Mouse (Mus musculus): Measurements from ENCODE around the gene Samd7. TPM values are rescaled to one million over a fixed set of nuclear protein-coding genes. Genes with fewer than 3 reads are reported as not detected.

The Samd7 gene
- polyA plus RNA-seq, 1 experiment from 2014 or later = not detected

DNA sequence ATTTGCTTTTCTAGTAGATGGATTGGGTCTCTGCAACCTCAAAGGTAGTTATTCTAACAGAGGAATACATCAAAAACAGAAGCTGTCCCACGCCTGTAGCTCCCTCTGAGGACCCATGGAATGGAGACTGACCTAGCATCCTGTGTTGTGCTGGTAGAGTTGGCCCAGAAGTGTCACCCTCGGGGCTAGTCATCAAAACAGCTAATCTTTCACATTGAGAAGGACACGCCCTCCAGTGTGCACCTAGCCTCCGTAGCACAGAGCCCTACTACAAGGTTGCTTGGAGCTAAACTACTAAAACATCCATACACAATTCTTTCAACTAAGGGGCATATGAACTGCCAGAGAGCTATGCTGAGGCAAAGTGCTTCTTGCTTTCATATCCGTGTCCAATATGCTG, 31.9 kb downstream of the Samd7 start:
- no peaks in the 10 kb centered on the region for H3K9me3 ChIP-seq (ENCODE audit: control insufficient read depth, low read length)
- 62% methylated on average over 5 of the region's 5 CpGs for WGBS
- ATAC-seq (ENCODE audit: low FRiP score, low TSS enrichment) = no peak

GRCm38 (mm10) chr3:30788531-30788930, 42.4 kb downstream of the Samd7 start:
- WGBS = 16% methylated on average over 5 of the region's 5 CpGs

More for the DNA sequence above, 31.9 kb downstream of the Samd7 start:
- H3K4me3 ChIP-seq (ENCODE audit: low read depth, low read length) = no peak overlapping the region
- H3K27me3 ChIP-seq (ENCODE audit: control insufficient read depth, insufficient read depth, low read length) = no peaks in the 10 kb centered on the region
- no peak overlapping the region for H3K4me2 ChIP-seq (replicated peaks; ENCODE audit: low read depth)
- H3K4me1 ChIP-seq (replicated peaks; ENCODE audit: control insufficient read depth, insufficient read depth) = no peaks in the 10 kb centered on the region
- TF ChIP-seq CTCF (IDR thresholded peaks at IDR 0.05; ENCODE audit: low read depth) (no peak), EP300 (optimal IDR thresholded peaks at IDR 0.05) (no peak)
- DNase-seq (ENCODE audit: low spot score) = no peak
- no peak overlapping the region for H3K27ac ChIP-seq (replicated peaks)
- no peaks in the 10 kb centered on the region for H3K36me3 ChIP-seq (ENCODE audit: control insufficient read depth, insufficient read depth, low read length)
- no peak overlapping the region for H3K9ac ChIP-seq (ENCODE audit: low read length)

GRCm38 (mm10) chr3:30792737-30793402, 46.8 kb downstream of the Samd7 start, which contains the start of gene Sec62:
Gene Sec62, plus strand, starts transcription at chr3:30792875.
- Histone ChIP-seq H3K9me3 (ENCODE audit: control insufficient read depth, low read length) (no peaks in the 10 kb centered on the region), H3K4me2 (replicated peaks; ENCODE audit: low read depth) (peak within 1 kb of the TSS; percentile 81), H3K4me3 (ENCODE audit: low read depth, low read length) (peak within 1 kb of the TSS; percentile 98), H3K27me3 (ENCODE audit: control insufficient read depth, insufficient read depth, low read length) (no peaks in the 10 kb centered on the region), H3K9ac (ENCODE audit: low read length) (peak within 1 kb of the TSS; percentile 99), H3K36me3 (ENCODE audit: control insufficient read depth, insufficient read depth, low read length) (no peaks in the 10 kb centered on the region), H3K4me1 (replicated peaks; ENCODE audit: control insufficient read depth, insufficient read depth) (0 out of 2 replicates have a peak, but pooled peaks cover 2% of the 10 kb centered on the region), H3K27ac (replicated peaks) (peak within 1 kb of the TSS; percentile 92)
- TF ChIP-seq EP300 (optimal IDR thresholded peaks at IDR 0.05) (peak; percentile 98), CTCF (IDR thresholded peaks at IDR 0.05; ENCODE audit: low read depth) (peak; percentile 28; the same call in 1 of the 2 replicates)
- ATAC-seq (ENCODE audit: low FRiP score, low TSS enrichment) = peak; percentile 97
- peak; percentile 93 for DNase-seq (ENCODE audit: low spot score)
- under 1% methylated on average over 61 of the region's 62 CpGs for WGBS

More at GRCm38 (mm10) chr3:30788531-30788930, 42.4 kb downstream of the Samd7 start:
- Histone ChIP-seq H3K36me3 (ENCODE audit: control insufficient read depth, insufficient read depth, low read length) (no peaks in the 10 kb centered on the region), H3K9ac (ENCODE audit: low read length) (no peak overlapping the region), H3K27me3 (ENCODE audit: control insufficient read depth, insufficient read depth, low read length) (no peaks in the 10 kb centered on the region), H3K9me3 (ENCODE audit: control insufficient read depth, low read length) (no peaks in the 10 kb centered on the region), H3K4me2 (replicated peaks; ENCODE audit: low read depth) (no peak overlapping the region), H3K27ac (replicated peaks) (no peak overlapping the region), H3K4me3 (ENCODE audit: low read depth, low read length) (no peak overlapping the region), H3K4me1 (replicated peaks; ENCODE audit: control insufficient read depth, insufficient read depth) (no peaks in the 10 kb centered on the region)
- no peak for DNase-seq (ENCODE audit: low spot score)
- ATAC-seq (ENCODE audit: low FRiP score, low TSS enrichment) = no peak
- no peak for TF ChIP-seq EP300 (optimal IDR thresholded peaks at IDR 0.05)
- TF ChIP-seq CTCF (IDR thresholded peaks at IDR 0.05; ENCODE audit: low read depth) = no peak

- TF ChIP-seq CTCF (IDR thresholded peaks at IDR 0.05; ENCODE audit: low read depth) = no peak
- Histone ChIP-seq H3K9me3 (ENCODE audit: control insufficient read depth, low read length) (no peaks in the 10 kb centered on the region), H3K36me3 (ENCODE audit: control insufficient read depth, insufficient read depth, low read length) (no peaks in the 10 kb centered on the region), H3K4me1 (replicated peaks; ENCODE audit: control insufficient read depth, insufficient read depth) (0 out of 2 replicates have a peak, but pooled peaks cover 2% of the 10 kb centered on the region), H3K4me2 (replicated peaks; ENCODE audit: low read depth) (peak overlapping the region; percentile 81), H3K4me3 (ENCODE audit: low read depth, low read length) (peak overlapping the region; percentile 98), H3K27me3 (ENCODE audit: control insufficient read depth, insufficient read depth, low read length) (no peaks in the 10 kb centered on the region), H3K27ac (replicated peaks) (peak overlapping the region; percentile 92), H3K9ac (ENCODE audit: low read length) (peak overlapping the region; percentile 99)
- DNase-seq (ENCODE audit: low spot score) = peak; percentile 57
- WGBS = under 1% methylated on average over 49 of the region's 75 CpGs
- ATAC-seq (ENCODE audit: low FRiP score, low TSS enrichment) = peak; percentile 77
Measured at GRCm38 (mm10) chr3:30793403-30794221, 47.5 kb downstream of the Samd7 start.

GRCm38 (mm10) chr3:30802171-30802570, 56.1 kb downstream of the Samd7 start:
- Histone ChIP-seq H3K4me1 (replicated peaks; ENCODE audit: control insufficient read depth, insufficient read depth) (no peaks in the 10 kb centered on the region), H3K9me3 (ENCODE audit: control insufficient read depth, low read length) (no peaks in the 10 kb centered on the region), H3K4me3 (ENCODE audit: low read depth, low read length) (no peak overlapping the region), H3K36me3 (ENCODE audit: control insufficient read depth, insufficient read depth, low read length) (no peaks in the 10 kb centered on the region; the same call in 1 of the 2 replicates), H3K27me3 (ENCODE audit: control insufficient read depth, insufficient read depth, low read length) (no peaks in the 10 kb centered on the region), H3K9ac (ENCODE audit: low read length) (no peak overlapping the region), H3K27ac (replicated peaks) (no peak overlapping the region), H3K4me2 (replicated peaks; ENCODE audit: low read depth) (no peak overlapping the region)
- TF ChIP-seq EP300 (optimal IDR thresholded peaks at IDR 0.05) = no peak
- 88% methylated on average over 3 of the region's 3 CpGs for WGBS
- ATAC-seq (ENCODE audit: low FRiP score, low TSS enrichment) = no peak
- no peak for DNase-seq (ENCODE audit: low spot score)

Measured in stomach, postnatal 0 days (tissue).